Mouse (Mus musculus) layer of hippocampus, postnatal 36 days (tissue): Measurements from ENCODE around the gene Dntt. TPM values are rescaled to one million over a fixed set of nuclear protein-coding genes. Genes with fewer than 3 reads are reported as not detected.

Source experiments
- DNase-seq, 2 experiments: peaks; one replicate each; pipeline ENCODE4 v3.0.0; 2022
- total RNA-seq, 2 experiments: library from RNA; stranded (reverse); gene quantifications; 2 replicates each; pipeline ENCODE4 v1.2.3; 2021

Gene Dntt
- total RNA-seq, 2 experiments from 2014 or later, result not detected

DNA sequence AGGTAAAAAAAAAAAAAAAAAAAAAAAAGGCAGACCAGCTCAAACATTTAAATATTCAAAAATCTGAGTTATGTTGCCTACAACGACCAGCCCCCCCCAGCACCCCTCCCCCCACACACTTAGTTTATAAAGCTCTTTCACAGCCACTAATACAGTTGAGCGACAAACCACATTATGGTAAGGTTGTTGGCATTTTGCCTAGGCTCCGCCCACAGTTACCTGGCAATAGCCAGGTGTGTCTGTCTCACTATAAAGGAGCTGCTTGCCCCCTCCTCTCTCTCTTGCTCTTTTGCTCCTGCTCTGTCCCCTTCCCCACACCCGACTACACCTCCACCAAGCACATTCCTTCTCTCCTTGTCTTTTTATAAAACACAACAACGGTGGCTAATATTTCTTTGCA lies 17.4 kb upstream of the Dntt start:
- no peak for DNase-seq

DNA sequence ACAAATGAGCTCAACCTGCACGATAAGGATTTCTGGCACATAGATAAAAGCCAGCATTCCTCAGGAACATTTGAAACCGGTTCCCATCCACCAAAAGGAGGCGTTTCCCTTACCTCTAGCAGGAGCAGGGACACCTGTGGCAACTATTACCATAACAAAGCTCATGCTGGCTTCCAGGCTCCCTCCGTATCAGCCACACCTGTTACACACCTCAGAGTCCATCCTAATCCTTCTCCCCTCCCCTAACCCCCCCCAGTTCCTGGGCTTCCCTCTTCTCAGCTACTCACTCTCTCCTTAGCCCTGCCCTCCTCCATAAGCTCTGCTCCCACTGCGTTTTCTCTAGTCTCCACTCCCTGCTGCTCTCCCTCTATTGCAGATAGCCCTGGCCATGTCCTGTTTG lies 15.5 kb upstream of the Dntt start:
- DNase-seq, result no peak

DNA sequence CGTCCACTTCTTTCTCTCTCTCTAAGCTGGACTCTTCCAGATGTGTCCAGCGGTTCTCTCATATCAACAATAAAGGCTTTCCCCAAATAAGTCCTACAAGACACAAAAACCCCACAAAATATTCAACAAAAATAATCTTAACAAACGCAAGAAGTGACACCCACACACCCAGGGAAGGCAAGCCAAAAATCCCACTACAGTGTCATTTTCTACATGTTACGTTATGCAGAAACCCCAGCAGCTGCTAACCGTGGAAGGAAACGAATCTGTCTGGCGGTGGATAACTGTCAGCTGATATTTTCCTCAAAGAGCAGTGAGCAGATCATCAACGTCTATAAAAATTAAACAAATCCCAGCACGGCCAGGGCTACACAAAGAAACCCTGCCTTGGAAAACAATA lies 15.1 kb upstream of the Dntt start:
- DNase-seq, result no peak

DNA sequence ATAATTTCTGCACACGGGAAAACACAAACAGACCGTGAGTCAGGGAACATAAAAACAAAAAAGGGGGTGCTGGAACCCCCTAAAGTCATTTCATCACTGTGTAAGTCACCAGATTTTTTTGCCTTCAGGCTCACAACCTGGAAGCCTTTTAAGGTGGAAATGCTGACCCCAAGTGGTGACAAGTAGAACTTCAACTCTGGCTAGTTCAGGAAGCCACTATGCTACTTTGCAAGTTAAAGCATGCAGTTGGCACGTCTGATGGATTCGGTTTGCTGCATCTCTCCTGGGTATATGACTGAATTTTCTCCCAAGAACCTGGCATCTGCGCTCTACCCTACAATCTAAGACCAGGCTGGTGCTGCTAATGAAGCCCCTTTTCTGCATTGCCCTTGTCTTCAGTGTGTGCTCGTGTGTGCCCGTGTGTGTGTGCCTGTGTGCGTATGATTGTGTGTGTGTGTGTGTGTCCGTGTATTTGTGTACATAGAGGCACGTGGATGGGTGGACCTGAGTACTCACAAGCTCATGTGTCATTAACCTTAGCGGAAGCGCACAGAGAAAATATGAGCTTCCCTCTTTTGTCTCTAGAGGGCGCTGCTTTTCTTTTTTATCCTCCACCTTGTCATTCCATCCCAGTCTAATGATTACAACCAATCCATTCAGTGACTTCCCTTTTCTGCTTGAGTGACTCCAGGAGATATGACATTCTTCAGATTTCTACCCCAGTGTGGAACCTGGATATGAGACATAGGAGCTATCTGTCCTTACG lies 12.9 kb upstream of the Dntt start:
- DNase-seq, result peak in 1 of 2 experiments; percentile 56

DNA sequence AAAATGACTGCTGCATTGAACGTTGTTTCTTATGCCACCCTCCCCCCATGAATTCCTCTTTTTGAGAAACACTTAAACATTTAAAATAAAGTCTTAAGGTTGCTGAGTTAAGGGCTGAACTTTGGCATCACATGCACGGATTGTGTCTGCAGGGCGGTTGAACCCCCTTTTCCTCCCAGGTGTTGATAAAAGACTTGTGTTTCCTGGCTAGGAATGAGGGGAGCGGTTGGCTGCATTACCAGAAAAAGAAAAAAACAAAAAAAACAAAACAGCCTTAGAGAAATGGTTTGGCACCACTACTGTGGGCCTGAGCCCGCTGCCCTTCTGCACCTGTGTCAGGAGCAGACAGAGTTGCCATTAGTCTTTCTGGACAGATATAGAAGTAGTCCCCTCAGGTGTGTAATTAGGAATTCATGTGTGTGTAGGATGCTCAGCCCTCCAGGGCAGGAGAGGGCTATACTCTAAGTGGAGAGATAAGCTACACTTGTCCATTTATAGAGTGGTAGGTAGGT lies 9.9 kb upstream of the Dntt start:
- no peak for DNase-seq

DNA sequence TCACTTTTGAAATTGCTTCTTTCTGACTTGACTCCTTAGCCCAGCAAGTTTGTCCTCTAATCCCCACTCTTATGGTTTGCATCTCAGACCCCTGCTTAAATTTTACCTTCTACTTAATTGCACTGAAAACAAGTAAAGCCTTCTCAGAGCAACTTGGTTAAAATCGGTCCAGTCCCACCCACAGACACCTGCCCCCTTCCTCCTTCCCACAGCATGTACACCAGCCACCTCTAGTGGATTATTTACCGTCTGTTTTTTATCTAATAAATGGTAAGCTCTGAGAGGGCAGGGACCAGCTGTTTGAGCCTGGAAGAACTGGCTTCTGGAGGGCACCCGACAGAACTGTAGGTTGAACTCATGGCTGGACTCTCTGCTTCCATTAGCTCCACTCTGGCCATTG lies 8.5 kb upstream of the Dntt start:
- DNase-seq, result no peak

DNA sequence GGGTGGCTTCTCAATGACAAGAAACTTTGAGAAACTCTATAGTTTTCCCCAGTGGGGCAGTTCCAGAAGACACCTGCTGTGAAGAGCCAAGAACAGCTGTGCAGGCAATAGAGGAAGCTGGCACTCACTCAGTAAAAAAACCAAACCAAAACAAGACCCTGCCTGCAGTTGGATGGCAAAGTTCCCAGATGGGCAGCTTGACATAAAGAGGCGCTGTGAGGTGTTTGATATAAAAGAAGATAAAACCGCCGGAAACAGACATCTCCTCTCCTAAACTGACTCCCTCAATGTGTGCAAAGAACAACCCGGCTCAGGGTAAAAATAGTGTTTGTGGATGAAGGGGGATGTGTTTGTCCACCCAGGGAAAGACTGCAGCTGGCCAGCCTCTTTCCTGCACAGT lies 6.8 kb upstream of the Dntt start:
- DNase-seq, result no peak

DNA sequence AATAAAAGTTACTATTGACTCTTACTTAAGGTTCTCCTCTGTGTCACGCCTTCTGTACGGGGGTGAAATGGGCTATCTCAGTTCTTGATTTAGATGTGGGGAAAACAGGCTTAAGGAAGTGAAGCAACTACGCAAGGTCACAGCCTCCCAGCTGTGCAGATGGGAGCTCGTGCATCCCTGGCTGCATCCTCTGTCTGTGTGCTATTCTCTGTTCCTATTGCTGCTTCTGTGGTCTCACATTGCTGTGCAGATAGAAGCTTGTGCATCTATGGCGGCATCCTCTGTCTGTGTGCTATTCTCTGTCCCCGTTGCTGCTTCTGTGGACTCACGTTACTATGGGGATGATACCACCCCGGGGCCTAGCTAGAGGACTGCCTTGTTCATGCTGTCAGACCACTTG lies 2.5 kb upstream of the Dntt start:
- DNase-seq, result no peak

DNA sequence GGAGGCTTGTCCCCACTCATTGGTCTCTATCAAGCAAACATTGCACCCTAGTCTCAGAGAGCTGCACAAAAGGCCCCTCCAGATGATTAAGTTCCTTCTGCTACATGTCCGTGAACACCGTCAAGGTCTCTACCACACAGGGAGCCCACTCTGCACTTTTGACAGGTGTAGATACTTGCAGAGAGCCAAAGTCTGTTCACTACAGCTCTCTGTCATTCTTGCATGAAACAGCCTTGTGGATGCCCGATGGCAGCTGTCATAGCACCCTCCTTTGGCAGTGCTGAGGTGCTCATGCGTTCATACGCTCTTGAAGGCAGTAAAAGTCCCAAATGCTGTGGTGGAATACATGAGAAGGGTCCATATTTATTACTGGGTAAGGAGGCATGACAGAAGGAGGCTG lies 2.1 kb upstream of the Dntt start:
- no peak for DNase-seq

DNA sequence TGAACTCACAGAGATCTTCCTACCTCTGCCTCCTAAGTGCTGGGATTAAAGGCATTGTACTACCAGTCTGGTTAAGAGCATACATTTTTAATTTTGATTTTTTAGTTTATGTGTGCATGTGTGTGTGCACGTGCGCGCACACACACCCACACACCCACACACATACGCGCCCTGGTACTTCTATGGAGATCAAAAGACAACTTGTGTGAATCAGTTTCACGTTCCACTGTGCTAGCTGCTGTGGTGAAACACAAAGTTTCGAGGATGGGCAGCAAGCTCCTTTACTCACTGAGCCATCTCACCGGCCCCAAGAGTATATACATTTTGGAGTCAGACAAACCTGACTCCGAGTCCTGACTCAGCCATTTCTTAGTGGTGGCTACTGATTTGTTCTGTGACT lies 1.5 kb upstream of the Dntt start:
- DNase-seq, result no peak

DNA sequence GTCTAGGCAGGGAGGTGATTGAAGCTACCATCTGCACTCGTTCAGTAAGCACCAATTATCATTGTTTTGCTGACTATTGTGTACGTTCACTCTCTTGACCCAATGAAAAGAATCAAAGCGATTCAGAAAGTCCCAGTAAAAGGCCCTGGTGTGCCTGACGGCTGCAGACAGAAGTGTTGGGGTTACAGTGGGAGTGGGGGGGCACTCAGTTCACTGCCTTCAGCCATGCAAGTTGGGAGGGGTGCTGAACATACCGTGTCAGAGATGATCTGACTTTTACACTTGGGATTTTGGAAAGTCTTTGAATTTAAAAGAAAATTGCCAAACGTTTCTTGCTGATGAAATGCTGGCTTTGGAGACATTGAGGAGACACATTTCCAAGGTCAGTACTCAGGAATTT lies 1.1 kb downstream of the Dntt start:
- DNase-seq, result no peak

DNA sequence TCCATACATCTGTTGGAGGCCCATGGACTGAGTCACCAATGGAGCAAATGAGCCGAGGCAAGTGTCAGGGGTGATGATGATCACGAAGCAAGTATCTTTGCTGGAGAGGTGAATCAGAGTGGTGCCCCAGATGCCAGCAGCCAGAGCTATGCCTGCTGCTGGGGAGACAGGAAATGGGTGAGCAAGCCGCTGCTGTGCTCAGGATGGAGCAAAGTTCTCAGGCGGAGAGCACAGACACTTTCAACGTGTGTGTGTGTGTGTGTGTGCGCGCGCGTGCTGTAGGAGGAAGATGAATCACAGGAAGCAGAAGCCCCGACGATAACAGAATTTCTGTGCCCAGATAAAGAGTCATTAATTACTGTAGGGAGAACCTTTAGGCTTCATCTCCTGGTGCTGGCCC lies 1.9 kb downstream of the Dntt start:
- DNase-seq, result no peak

DNA sequence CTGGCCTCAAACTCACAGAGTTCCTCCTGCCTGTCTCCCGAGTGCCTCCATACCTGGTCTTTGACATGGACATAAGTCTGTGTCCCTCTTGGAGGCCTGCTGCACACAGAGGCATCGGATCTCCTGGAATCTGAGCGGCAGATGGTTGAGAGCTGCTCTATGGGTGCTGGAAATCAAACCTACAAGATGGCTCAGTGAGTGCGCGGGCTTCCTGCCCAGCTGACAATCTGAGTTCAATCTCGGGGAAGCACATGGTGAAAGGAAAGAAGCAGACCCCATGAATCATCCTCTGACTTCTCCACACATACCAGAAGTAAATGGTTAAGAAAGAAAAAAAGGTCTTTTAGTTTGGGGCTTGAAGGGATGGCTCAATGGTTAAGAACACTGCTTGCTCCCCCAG lies 2.8 kb downstream of the Dntt start:
- DNase-seq, result no peak

DNA sequence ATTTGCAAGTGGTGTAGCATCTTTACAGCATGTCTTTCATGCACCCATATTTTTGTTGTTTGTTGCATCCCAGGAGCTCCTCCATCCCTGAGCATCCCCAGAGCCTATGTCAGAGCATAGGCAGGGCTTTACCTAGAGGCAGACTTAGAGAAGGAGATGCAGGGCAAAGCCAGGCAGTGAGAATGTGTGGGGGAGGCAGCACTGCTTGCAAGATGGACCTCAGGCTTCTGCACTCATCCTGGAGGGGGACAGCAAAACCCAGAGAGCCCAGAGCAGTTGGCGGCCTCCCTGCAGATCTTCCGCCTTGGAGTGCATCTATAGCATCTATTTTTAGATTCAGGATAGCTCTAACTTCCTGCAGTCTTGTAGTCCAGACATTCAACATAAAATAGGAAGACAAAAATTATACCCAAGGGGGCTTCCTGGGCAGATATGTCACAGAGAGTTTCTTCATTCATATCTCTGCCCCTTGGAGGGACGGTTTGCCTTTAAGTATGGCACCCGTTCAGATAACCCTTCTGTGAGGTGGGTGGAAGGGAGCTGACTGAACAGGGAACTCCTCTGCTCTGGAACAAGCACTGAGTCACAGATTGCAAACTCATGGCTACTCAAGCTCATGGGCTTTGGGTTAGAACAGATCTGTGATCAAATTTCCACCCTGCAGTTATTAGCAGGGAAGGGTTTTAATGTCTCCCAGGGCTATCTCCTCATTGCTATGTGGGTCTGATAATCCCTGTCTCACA lies 6.9 kb downstream of the Dntt start:
- DNase-seq, result no peak

DNA sequence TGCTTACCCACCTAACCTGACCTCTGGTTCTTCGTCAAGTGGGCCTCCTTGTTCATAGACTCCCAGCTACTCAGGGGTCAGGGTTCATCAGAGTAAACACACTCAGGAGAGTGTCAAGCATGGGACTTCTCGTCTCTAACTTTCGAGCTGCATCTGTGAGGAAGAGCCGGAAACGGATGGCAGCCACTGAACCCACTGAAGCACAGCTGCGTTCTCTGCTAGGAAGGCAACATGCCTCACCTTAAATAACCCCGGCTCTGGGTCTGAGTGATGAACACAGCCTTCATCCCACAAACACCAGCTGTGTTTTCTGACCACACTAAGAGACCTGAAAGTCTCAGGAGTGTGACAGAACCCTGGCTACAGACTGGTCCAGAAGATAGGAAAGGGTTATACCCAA lies 10.0 kb downstream of the Dntt start:
- DNase-seq, result no peak

DNA sequence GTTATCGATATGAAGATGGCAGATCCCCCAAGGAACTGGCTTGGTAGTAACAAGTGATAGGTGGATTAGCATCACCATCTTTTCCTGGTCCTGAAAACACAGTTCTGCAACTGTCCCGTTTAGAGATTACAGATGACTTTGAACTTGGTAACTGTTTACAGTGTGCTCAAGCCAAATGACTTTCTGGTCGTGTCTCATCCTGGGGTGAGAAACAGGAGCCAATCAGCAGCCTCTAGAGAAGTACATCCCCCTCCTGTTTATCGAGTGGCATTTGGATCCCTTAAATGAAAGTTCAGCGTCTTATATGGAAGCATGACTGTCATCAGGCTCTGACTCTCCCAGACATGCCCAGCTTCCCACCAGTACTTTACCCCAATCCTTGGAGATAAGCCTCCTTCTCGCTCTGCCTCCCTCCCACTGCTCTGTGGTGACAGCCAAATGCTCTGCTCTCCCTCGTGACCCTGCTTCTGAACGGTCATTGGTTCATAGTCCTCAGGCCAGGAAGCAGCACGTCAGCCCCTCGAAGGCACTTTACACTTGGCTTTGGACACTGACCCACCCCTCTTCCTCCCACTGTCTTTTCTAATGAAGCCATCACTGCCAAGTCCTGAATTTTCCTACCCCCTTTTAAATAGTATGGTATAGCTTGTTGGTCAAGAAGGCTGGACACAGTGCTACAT lies 16.2 kb downstream of the Dntt start:
- DNase-seq, result no peak

DNA sequence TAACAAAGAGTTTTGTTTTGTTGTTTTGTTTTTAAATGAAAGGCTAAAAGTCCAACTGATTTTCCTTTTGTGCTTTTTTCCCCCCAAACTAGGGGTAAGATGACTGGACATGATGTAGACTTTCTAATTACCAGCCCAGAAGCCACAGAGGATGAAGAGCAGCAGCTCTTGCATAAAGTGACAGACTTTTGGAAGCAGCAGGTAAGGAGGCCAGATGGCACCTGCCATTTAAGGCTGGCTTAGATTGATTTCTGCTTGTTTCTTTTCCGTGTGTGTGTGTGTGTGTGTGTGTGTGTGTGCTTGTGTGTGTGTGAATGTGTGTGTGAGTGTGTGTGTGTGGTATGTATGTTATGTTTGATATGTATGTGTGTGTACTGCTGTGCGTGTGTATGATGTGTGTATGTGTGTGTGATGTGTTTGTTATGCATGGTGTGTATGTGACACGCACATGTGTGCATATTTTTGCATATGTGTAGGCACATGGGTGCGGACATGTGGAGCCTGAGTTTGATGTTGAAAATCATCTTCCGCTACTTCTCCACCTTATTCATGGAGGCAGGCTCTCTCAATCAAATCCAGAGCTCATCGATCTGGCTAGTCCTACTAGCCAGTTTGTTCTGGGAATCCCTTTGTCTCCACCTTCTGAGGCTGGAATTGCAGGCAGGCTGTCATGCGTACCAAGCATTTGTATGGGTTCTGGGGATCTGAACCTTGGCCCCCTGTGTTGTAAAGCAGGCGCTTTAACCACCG lies 18.5 kb downstream of the Dntt start:
- DNase-seq, result no peak

DNA sequence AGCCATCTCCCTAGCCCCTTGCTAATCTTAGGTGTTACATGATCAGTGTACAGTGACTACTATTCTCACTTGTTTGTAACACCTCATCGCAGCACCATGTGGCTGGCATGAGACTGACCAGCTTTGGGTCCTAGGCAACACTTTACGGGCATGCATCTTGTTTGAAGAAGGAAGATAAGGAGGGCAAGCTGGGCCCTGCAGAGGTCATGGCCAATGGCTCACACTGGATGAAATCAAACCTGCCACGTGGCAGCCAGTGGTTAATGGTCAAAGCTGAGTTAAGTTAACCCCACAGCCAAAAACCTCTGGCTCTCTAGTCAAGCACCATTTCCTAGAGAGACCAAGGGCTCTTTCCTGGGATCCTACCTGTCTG lies 19.1 kb downstream of the Dntt start:
- DNase-seq, result no peak

DNA sequence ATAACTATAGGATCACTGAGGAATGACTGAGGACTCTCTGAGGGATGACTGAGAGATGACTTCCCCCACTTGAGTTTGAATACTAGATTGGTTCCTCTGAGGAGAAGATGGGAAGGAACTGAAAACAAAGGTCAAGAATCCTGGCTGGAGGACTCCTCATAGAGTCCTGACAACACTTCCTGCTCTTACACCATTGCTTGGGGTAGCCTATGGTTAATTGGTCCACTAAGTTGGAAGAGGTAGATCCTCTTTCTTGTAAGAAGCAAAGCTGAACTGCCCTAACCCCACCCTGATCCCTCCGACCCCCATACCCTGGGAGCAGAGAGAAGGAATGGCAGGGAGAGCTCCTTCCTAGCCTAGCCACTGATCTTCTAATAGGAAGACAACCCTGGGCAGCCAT lies 22.6 kb downstream of the Dntt start:
- no peak for DNase-seq

DNA sequence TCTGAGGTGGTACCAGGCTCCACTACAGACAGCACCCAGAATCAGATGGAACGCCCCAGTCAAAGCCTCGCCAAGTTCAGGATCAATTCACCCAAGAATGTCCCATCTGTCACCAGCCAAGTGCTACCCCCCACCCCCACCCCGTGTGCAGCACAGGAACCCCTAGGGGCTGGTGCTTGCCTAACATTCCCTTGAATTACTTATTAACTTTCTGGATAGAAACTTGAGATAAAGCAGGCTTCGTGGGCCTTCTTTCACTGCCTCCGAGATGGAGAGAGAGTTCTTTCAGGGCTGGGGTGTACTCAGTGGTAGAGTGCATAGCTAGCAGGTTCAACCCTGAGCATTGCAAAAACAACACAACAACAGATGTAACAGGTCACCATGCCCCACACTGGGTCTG lies 23.2 kb downstream of the Dntt start:
- DNase-seq, result no peak

DNA sequence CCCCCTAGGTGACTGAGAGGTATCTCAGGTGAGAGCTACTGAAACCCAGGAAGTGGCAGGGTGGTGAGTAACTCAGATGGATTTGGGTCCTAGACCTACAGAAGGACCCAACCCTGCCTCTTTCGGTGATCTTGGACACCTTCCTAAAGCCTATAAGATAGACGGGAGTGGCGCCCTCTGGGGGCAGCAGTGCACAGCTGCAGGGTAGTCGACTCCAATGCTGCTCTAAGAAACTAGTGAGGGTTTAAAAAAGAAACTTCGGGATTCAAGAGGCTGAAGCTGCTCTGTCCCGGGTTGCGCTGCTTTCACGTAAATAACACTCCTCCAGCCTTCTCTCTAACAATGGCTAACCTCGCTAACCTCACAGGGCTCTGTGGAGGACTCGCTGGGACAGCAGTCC lies 24.5 kb downstream of the Dntt start:
- DNase-seq, result no peak

DNA sequence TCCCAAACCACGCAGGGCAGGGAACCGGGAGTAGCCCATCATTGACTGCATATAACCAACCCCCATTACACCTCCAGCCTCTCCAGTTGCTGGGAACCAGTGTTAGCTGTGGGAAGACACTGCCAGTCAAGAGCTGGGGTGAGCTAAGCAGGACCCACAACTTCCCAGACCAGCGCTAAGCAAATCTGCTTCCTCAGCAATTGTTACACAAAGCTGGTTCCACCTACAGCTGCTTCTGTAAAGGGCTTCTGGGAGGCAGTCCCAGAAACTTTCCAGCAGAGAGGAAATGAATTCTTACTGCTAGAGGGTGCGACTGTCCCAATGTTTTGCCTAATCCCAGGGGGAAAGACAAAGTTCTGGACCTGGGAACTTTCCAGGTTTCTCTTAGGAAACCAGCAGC lies 25.6 kb downstream of the Dntt start:
- DNase-seq, result no peak

DNA sequence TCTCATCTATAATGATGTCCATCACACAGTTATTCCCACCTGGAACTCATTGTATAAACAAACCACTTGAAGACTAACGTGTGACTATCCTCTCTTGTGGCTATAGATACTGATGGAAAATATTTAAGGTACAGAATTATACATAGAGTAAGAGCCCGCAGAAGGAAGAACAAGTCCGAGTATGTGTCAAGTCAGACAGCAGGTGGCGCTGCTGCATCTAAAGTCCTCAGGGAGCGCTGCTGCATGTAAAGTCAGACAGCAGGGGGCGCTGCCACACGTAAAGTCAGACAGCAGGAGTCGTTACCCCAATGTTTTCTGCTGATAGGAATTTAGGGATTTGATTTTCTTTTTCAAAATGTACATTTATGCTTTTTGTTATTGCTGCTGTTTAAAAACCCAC lies 42.4 kb downstream of the Dntt start:
- DNase-seq, result peak; percentile 88 to 89
